Mouse (Mus musculus) forebrain, embryonic 14.5 days (tissue): ENCODE data around the gene Fabp1. TPM values are rescaled to one million over a fixed set of nuclear protein-coding genes. Genes with fewer than 3 reads are reported as not detected.

Source experiments
- ATAC-seq: fragments of 200-750 bp; cut with Nextera tagmentation; 2 replicates; pipeline ENCODE4 v1.8.0; 2017; ENCODE audit warnings: mild to moderate bottlenecking, moderate library complexity
- DNase-seq: peaks from one replicate; pipeline ENCODE4 v3.0.0-alpha.2; 2015; ENCODE audit warnings: low spot score
- H3K27ac ChIP-seq: fragments of 300-500 bp; sonication (generic); 2 replicates; pipeline ENCODE4 v1.5.1; 2014; ENCODE audit warnings: low read depth, mild to moderate bottlenecking, control low read depth, low read length, moderate library complexity
- H3K27me3 ChIP-seq: fragments of 300-500 bp; sonication (generic); replicated peaks from 2 replicates; pipeline ENCODE4 v1.6.1; 2014; ENCODE audit warnings: low read length, control low read depth, mixed read lengths; ENCODE audit not compliant: control insufficient read depth, insufficient read depth
- H3K36me3 ChIP-seq: fragments of 300-500 bp; sonication (generic); 2 replicates; pipeline ENCODE4 v1.6.1; 2014; ENCODE audit warnings: low read length, control low read depth; ENCODE audit not compliant: control insufficient read depth, insufficient read depth
- H3K4me1 ChIP-seq: fragments of 300-500 bp; sonication (generic); 2 replicates; pipeline ENCODE4 v1.6.1; 2014; ENCODE audit warnings: antibody characterized with exemption, low read length, control low read depth; ENCODE audit not compliant: control insufficient read depth, insufficient read depth
- H3K4me2 ChIP-seq: fragments of 300-500 bp; sonication (generic); 2 replicates; pipeline ENCODE4 v1.6.1; 2014; ENCODE audit warnings: mild to moderate bottlenecking, control low read depth, low read length
- H3K4me3 ChIP-seq: fragments of 300-500 bp; sonication (generic); 2 replicates; pipeline ENCODE4 v1.5.1; 2014; ENCODE audit warnings: low read depth, low read length, control low read depth
- H3K9ac ChIP-seq: fragments of 300-500 bp; sonication (generic); 2 replicates; pipeline ENCODE4 v1.6.1; 2014; ENCODE audit warnings: mild to moderate bottlenecking, low read length, control low read depth, moderate library complexity
- H3K9me3 ChIP-seq: fragments of 300-500 bp; sonication (generic); replicated peaks from 2 replicates; pipeline ENCODE4 v1.6.1; 2016; ENCODE audit warnings: low read length, control low read depth, mixed read lengths; ENCODE audit not compliant: control insufficient read depth
- WGBS: fragments of 180-500 bp; shearing (Covaris S2); extraction: QIAGEN DNeasy Blood & Tissue Kit; methylation state at CpG from one replicate; pipeline ENCODE4 v1.1.7; 2014; 5-methylcytosine and 5-hydroxymethylcytosine counted together
- polyA plus RNA-seq: library from polyadenylated mRNA; unstranded; fragments of >200 nt; fragmentation: Nextera tagmentation; extraction: Ambion mirVana; gene quantifications from 2 replicates; pipeline ENCODE4 v1.2.1, GENCODE M21; 2014

The Fabp1 gene
- polyA plus RNA-seq, result not detected in 2 replicates

DNA sequence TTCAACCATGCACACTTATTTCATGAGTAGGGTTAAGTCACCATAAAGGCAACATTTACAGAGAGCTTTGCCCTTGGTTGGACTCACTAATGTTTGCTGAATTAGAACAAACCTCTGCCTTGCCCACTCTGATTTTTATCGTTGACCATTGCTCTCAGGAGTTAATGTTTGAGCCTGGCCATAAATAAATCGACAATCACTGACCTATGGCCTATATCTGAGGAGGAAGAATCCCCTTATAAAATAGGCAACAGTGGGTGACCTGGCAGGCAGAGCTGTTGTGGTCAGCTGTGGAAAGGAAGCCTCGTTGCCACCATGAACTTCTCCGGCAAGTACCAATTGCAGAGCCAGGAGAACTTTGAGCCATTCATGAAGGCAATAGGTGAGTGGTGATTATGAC lies at the start of gene Fabp1:
Fabp1 (plus strand) TSS at position 216 of the 400 bp plus-strand sequence.
- no peaks in the 10 kb centered on the region for H3K27me3 ChIP-seq
- no peak within 1 kb of the TSS for H3K9ac ChIP-seq
- H3K4me2 ChIP-seq, result no peak within 1 kb of the TSS
- no peaks in the 10 kb centered on the region for H3K9me3 ChIP-seq
- 92% methylated on average over 4 of the region's 4 CpGs for WGBS
- no peak within 1 kb of the TSS for H3K4me3 ChIP-seq
- ATAC-seq (no peak), DNase-seq (no peak)
- no peaks in the 10 kb centered on the region for H3K36me3 ChIP-seq
- H3K27ac ChIP-seq, result no peak within 1 kb of the TSS
- H3K4me1 ChIP-seq, result no peaks in the 10 kb centered on the region

- Histone ChIP-seq H3K36me3 (no peaks in the 10 kb centered on the region), H3K4me1 (no peaks in the 10 kb centered on the region), H3K4me3 (no peak overlapping the region), H3K4me2 (no peak overlapping the region), H3K9me3 (no peaks in the 10 kb centered on the region), H3K9ac (no peak overlapping the region), H3K27me3 (no peaks in the 10 kb centered on the region), H3K27ac (no peak overlapping the region)
- ATAC-seq, result no peak
- 19% methylated on average over 10 of the region's 10 CpGs for WGBS
- no peak for DNase-seq
Observed at GRCm38 (mm10) chr6:71151098-71151497, 48.5 kb upstream of the Fabp1 start.

GRCm38 (mm10) chr6:71153486-71153885 lies 46.1 kb upstream of the Fabp1 start:
- Histone ChIP-seq H3K9me3 (no peaks in the 10 kb centered on the region), H3K27me3 (no peaks in the 10 kb centered on the region), H3K4me1 (no peaks in the 10 kb centered on the region), H3K4me3 (no peak overlapping the region), H3K4me2 (no peak overlapping the region), H3K9ac (no peak overlapping the region), H3K36me3 (no peaks in the 10 kb centered on the region), H3K27ac (no peak overlapping the region)
- 90% methylated on average over 4 of the region's 4 CpGs for WGBS
- DNase-seq, result no peak
- ATAC-seq, result no peak

DNA sequence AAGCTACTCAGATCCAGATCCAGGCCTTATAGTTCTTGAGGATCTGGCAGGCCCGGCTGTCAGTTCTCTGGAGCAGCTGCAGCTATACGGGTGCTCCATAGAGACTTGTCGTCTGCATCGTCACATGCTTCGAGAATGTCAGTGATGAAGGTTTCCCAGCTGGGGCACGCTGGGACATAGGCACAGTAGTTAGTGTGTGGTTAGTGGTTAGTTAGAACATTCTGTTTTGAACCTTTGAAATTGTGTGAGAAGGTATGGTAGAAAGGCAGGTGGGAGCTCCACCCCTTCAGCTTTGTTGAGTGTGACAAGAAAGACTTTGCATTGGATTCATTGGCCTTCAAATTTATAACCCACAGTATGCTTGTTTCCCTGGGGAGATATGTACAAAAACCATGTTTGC lies 44.8 kb upstream of the Fabp1 start:
- no peak for ATAC-seq
- Histone ChIP-seq H3K27ac (no peak overlapping the region), H3K4me1 (no peaks in the 10 kb centered on the region), H3K9me3 (no peaks in the 10 kb centered on the region), H3K27me3 (no peaks in the 10 kb centered on the region), H3K9ac (no peak overlapping the region), H3K36me3 (no peaks in the 10 kb centered on the region), H3K4me2 (no peak overlapping the region), H3K4me3 (no peak overlapping the region)
- no peak for DNase-seq
- WGBS, result 89% methylated on average over 6 of the region's 6 CpGs

- H3K4me3 ChIP-seq, result no peak overlapping the region
- no peaks in the 10 kb centered on the region for H3K4me1 ChIP-seq
- no peaks in the 10 kb centered on the region for H3K9me3 ChIP-seq
- 69% methylated on average over 5 of the region's 5 CpGs for WGBS
- H3K27me3 ChIP-seq, result no peaks in the 10 kb centered on the region
- ATAC-seq (no peak), DNase-seq (no peak)
- H3K27ac ChIP-seq, result no peak overlapping the region
- no peak overlapping the region for H3K9ac ChIP-seq
- no peak overlapping the region for H3K4me2 ChIP-seq
- H3K36me3 ChIP-seq, result no peaks in the 10 kb centered on the region
Observed at GRCm38 (mm10) chr6:71156674-71157326, 42.8 kb upstream of the Fabp1 start.

DNA sequence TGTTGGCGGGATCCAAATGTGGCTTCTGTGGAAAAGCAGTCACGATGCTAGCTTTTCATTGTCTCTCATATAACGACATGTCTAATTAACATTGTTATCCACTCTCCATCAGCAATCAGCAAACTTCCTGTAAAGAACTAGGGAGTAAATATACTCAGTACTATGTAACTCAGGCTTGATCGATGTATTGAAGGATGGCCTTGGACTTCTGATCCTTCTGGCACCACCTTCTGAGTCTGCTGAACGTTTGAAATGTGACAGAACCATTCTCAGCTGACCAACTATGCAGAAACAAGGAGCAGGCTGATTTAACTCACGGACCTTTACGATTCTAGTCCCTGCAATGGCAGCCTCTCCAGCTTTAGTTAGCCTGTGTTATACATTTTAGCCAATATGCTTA lies 38.3 kb upstream of the Fabp1 start:
- ATAC-seq, result no peak
- no peak overlapping the region for H3K4me2 ChIP-seq
- no peak overlapping the region for H3K4me3 ChIP-seq
- no peak overlapping the region for H3K27ac ChIP-seq
- no peaks in the 10 kb centered on the region for H3K27me3 ChIP-seq
- WGBS, result 62% methylated on average over 7 of the region's 7 CpGs
- H3K4me1 ChIP-seq, result no peaks in the 10 kb centered on the region
- H3K9me3 ChIP-seq, result no peaks in the 10 kb centered on the region
- DNase-seq, result no peak
- H3K36me3 ChIP-seq, result no peaks in the 10 kb centered on the region
- no peak overlapping the region for H3K9ac ChIP-seq

DNA sequence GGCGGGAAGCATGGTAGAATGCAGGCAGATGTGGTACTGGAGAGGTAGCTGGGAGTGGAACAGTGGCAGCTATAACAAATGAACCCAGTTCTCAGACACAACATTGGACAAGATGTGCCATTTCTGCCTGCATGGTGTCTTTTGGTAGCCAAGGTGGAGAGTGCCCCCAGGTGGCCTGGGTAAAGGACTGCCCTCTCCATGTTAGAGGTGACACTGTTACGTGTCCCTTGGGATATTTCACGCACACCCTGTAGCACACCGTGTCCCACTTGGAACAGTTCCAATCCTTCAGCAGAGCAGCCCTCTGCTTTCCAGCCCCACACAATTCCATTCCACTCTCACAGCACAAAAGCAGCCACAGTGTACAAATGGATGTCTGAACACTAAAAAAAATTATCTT lies 37.4 kb upstream of the Fabp1 start:
- H3K4me3 ChIP-seq, result no peak overlapping the region
- no peak for ATAC-seq
- WGBS, result 59% methylated on average over 4 of the region's 4 CpGs
- H3K9me3 ChIP-seq, result no peaks in the 10 kb centered on the region
- no peak overlapping the region for H3K9ac ChIP-seq
- H3K36me3 ChIP-seq, result no peaks in the 10 kb centered on the region
- no peak for DNase-seq
- H3K27me3 ChIP-seq, result no peaks in the 10 kb centered on the region
- no peak overlapping the region for H3K4me2 ChIP-seq
- no peak overlapping the region for H3K27ac ChIP-seq
- H3K4me1 ChIP-seq, result no peaks in the 10 kb centered on the region

GRCm38 (mm10) chr6:71164394-71164793 lies 35.2 kb upstream of the Fabp1 start:
- Histone ChIP-seq H3K4me3 (no peak overlapping the region), H3K4me1 (no peaks in the 10 kb centered on the region), H3K27me3 (no peaks in the 10 kb centered on the region), H3K9me3 (no peaks in the 10 kb centered on the region), H3K36me3 (no peaks in the 10 kb centered on the region), H3K27ac (no peak overlapping the region), H3K4me2 (no peak overlapping the region), H3K9ac (no peak overlapping the region)
- ATAC-seq, result no peak; the same call in 1 of the 2 replicates
- DNase-seq, result no peak
- WGBS, result 27% methylated on average over 6 of the region's 6 CpGs

DNA sequence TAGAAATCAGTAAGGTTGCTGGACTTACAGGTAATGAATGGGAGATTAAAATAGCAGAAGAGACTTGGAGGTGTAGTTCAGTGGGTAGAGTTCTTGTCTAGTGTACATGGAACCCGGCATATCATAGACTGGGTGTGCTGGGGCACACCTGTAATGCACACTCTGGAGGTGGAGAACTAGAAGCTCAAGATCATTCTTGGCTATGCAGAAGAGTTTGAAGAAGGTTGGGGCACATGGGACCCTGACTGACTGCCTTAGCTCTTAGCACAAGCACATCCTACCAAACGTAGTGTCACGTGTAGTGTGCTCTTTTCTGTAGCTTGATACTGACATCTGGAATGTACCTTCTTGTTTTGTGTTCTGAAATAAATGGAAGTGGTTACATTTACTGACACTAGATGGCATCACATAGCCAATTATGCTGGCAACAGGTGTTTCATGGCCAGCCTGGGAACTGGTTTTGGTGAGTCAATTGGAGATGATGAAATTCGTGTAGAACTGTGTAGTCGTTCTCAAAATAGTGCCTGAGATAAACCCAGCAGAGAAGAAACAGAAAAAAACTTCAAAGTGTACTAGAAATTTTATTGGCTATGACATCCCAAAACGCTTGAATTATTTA lies 33.0 kb upstream of the Fabp1 start:
- ATAC-seq (no peak; the same call in 1 of the 2 replicates), DNase-seq (peak; percentile 61)
- Histone ChIP-seq H3K4me1 (no peaks in the 10 kb centered on the region), H3K9ac (no peak overlapping the region), H3K27ac (no peak overlapping the region), H3K27me3 (no peaks in the 10 kb centered on the region), H3K4me3 (no peak overlapping the region), H3K9me3 (no peaks in the 10 kb centered on the region), H3K4me2 (no peak overlapping the region), H3K36me3 (no peaks in the 10 kb centered on the region)
- WGBS, result 50% methylated on average over 6 of the region's 6 CpGs
